Mouse (Mus musculus) spleen, postnatal 14 days (tissue): Measurements from ENCODE around the gene Maco1.

ENCODE experiments used
- DNase-seq, 2 experiments: peaks; one replicate each; pipeline ENCODE4 v3.0.0; 2021 to 2022; ENCODE audit warnings: low spot score in 2 of 2

The Maco1 gene

GRCm38 (mm10) chr4:134853259-134853636 lies at the start of gene Maco1:
Maco1 (minus strand) TSS chr4:134853345.
- peak; percentile 99 for DNase-seq

- no peak for DNase-seq
Observed at GRCm38 (mm10) chr4:134901126-134901525, 48.0 kb upstream of the Maco1 start.

- DNase-seq: no peak
Observed at GRCm38 (mm10) chr4:134897256-134897655, 44.1 kb upstream of the Maco1 start.

- DNase-seq: peak; percentile 34 to 49
Observed at GRCm38 (mm10) chr4:134892096-134892495, 39.0 kb upstream of the Maco1 start.

GRCm38 (mm10) chr4:134884364-134884763 lies 31.2 kb upstream of the Maco1 start:
- no peak for DNase-seq

GRCm38 (mm10) chr4:134883808-134884207 lies 30.7 kb upstream of the Maco1 start:
- DNase-seq: no peak

- peak in 1 of 2 experiments; percentile 40 for DNase-seq
Observed at GRCm38 (mm10) chr4:134883266-134883665, 30.1 kb upstream of the Maco1 start.

- peak in 1 of 2 experiments; percentile 22 for DNase-seq
Observed at GRCm38 (mm10) chr4:134880041-134880440, 26.9 kb upstream of the Maco1 start.

GRCm38 (mm10) chr4:134879410-134879981 lies 26.4 kb upstream of the Maco1 start:
- peak; percentile 55 to 74 for DNase-seq

- DNase-seq: no peak
Observed at GRCm38 (mm10) chr4:134876171-134876570, 23.0 kb upstream of the Maco1 start.

- DNase-seq: no peak
Observed at GRCm38 (mm10) chr4:134871950-134872349, 18.8 kb upstream of the Maco1 start.

GRCm38 (mm10) chr4:134871477-134871876 lies 18.3 kb upstream of the Maco1 start:
- no peak for DNase-seq

- DNase-seq: no peak
Observed at GRCm38 (mm10) chr4:134869815-134870375, 16.8 kb upstream of the Maco1 start.

GRCm38 (mm10) chr4:134869068-134869730 lies 16.1 kb upstream of the Maco1 start:
- peak; percentile 66 to 71 for DNase-seq

GRCm38 (mm10) chr4:134868490-134868889 lies 15.3 kb upstream of the Maco1 start:
- DNase-seq: no peak

- DNase-seq: no peak
Observed at GRCm38 (mm10) chr4:134868065-134868464, 14.9 kb upstream of the Maco1 start.

- DNase-seq: no peak
Observed at GRCm38 (mm10) chr4:134867661-134868060, 14.5 kb upstream of the Maco1 start.

GRCm38 (mm10) chr4:134867213-134867612 lies 14.1 kb upstream of the Maco1 start:
- no peak for DNase-seq

- no peak for DNase-seq
Observed at GRCm38 (mm10) chr4:134865789-134866188, 12.6 kb upstream of the Maco1 start.

- DNase-seq: peak; percentile 41 to 43
Observed at GRCm38 (mm10) chr4:134865340-134865739, 12.2 kb upstream of the Maco1 start.

- DNase-seq: peak; percentile 59 to 64
Observed at GRCm38 (mm10) chr4:134863937-134864729, 11.0 kb upstream of the Maco1 start, which contains the start of gene Rhd. Rhd (plus strand) TSS chr4:134864536.

- no peak for DNase-seq
Observed at GRCm38 (mm10) chr4:134862996-134863395, 9.9 kb upstream of the Maco1 start.
